Mouse (Mus musculus): ENCODE measurements around the gene H2-D1. TPM values are rescaled to one million over a fixed set of nuclear protein-coding genes. Genes with fewer than 3 reads are reported as not detected.
"Not testable (repeated sequence)": the region's sequence is repeated elsewhere in the genome, so short reads cannot be mapped to it uniquely, and the experiment has no call there.

H2-D1 gene
- polyA plus RNA-seq, 1 experiment = 351 TPM

DNA sequence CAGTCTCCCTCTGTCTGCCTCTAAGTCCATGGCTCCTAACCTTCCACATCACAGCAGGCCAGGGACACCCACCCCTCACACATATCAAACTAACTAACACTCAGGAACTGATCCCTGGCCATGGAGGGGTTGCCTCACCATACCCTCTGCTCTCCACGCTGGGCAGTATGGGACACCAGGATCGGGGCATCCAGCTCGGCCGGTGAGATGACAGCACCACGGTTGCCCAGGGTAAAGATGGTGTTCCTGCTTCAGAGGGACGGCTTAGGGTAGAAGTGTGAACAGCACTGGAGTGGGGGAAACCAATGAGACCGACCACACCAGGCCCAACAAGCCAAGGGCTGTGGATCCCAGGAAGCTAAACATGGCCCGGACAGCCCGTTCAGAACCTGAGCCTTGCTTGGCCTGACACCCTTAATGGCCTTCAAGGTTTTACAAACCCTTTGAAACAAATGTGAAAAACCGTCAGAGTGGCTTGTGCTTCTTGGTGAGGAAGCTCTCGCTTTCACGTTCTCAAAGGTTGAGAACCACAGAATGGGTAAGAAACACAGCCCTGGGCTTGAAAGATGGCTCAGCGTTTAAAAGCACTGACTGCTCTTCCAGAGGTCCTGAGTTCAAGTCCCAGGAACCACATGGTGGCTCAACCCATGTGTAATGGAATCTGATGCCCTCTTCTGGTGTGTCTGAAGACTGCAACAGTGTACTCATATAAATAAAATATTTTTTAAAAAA lies 16.6 kb downstream of the H2-D1 start:
- Histone ChIP-seq H3K27me3 (replicated peaks; ENCODE audit: control insufficient read depth, insufficient read depth, low read length) (no peaks in the 10 kb centered on the region), H3K4me3 (ENCODE audit: insufficient read depth, low read depth, low read length) (no peak overlapping the region), H3K36me3 (ENCODE audit: control insufficient read depth, insufficient read depth, low read length) (no peaks in the 10 kb centered on the region), H3K27ac (ENCODE audit: insufficient read depth, low read depth, low read length) (no peak overlapping the region), H3K4me1 (ENCODE audit: control insufficient read depth, insufficient read depth, low read length) (no peaks in the 10 kb centered on the region)
- TF ChIP-seq CTCF (conservative IDR thresholded peaks at IDR 0.05; ENCODE audit: insufficient read depth, insufficient read length, low read depth, low read length) (no peak), POLR2A (IDR thresholded peaks at IDR 0.05; ENCODE audit: low read depth, low read length) (no peak)
- WGBS = 90% methylated on average over 13 of the region's 13 CpGs
- no peak for DNase-seq

DNA sequence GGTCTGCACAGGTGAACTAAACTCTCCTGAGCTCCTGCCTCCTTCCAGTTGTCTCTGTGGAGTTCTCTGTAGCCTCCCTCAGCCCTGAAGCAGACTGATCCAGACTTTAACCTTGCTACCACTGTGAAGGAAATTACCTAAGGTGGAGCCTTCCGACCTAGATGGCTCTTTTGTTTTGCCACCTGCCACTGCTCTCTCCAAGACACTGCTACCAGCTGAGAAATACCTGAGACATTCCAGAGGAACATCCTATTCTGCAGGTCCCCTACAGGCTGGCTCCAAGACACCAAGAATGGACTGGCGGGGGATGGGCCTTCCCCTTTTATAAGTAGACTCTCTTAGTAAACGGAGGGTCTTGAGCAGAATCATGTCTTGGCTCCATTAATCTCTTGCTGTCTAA lies 17.7 kb downstream of the H2-D1 start:
- no peaks in the 10 kb centered on the region for H3K4me1 ChIP-seq (ENCODE audit: control insufficient read depth, insufficient read depth, low read length)
- H3K4me3 ChIP-seq (ENCODE audit: insufficient read depth, low read depth, low read length) = no peak overlapping the region
- WGBS = 73% methylated on average over 3 of the region's 3 CpGs
- H3K36me3 ChIP-seq (ENCODE audit: control insufficient read depth, insufficient read depth, low read length) = no peaks in the 10 kb centered on the region
- no peak for DNase-seq
- H3K27ac ChIP-seq (ENCODE audit: insufficient read depth, low read depth, low read length) = no peak overlapping the region
- no peaks in the 10 kb centered on the region for H3K27me3 ChIP-seq (replicated peaks; ENCODE audit: control insufficient read depth, insufficient read depth, low read length)
- TF ChIP-seq POLR2A (IDR thresholded peaks at IDR 0.05; ENCODE audit: low read depth, low read length) (no peak), CTCF (conservative IDR thresholded peaks at IDR 0.05; ENCODE audit: insufficient read depth, insufficient read length, low read depth, low read length) (no peak)

DNA sequence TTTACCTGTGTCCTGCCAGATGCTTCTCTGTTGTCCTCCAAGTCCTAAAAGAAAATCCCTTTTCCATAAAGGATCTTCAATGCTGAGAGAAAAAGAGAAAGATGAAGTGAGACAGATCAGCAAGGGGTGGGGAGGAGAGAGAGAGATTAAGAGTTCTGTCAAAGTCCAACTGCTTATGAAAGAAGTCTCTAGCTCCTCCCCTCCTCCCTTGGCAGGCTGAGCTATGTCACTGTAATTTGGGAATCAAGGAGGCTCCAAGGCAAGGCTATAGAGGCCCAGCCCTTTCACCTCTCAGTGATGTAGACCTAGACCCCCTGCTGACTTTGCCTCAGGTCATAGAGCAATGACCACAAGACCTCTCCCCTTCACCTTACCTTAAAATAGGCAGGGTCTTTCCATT lies 22.9 kb downstream of the H2-D1 start:
- DNase-seq = peak; percentile 62
- no peak overlapping the region for H3K27ac ChIP-seq (ENCODE audit: insufficient read depth, low read depth, low read length)
- H3K4me1 ChIP-seq (ENCODE audit: control insufficient read depth, insufficient read depth, low read length) = no peaks in the 10 kb centered on the region
- no peak for TF ChIP-seq POLR2A (IDR thresholded peaks at IDR 0.05; ENCODE audit: low read depth, low read length)
- H3K36me3 ChIP-seq (ENCODE audit: control insufficient read depth, insufficient read depth, low read length) = no peaks in the 10 kb centered on the region
- no peak overlapping the region for H3K4me3 ChIP-seq (ENCODE audit: insufficient read depth, low read depth, low read length)
- H3K27me3 ChIP-seq (replicated peaks; ENCODE audit: control insufficient read depth, insufficient read depth, low read length) = no peaks in the 10 kb centered on the region

DNA sequence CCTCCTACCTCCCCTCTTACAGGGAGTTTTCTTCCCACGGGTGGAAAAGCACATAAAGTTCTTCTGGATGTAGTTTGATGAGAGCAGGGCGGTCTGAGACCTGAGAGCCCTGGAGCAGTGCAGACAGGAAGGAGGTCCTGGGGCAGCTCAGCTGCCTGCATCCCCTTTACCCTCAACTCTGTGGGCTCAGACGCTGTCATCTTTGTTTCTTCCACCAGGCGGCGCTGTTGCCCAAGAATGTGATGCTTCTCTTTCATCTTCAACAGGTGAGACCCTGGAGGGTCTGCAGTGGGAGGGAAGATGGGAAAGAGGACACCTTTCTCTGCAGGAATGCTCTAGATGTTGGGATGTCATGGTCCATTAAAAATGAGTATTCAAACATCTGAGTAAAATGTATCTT lies 33.3 kb downstream of the H2-D1 start:
- not testable (repeated sequence) for H3K36me3 ChIP-seq (ENCODE audit: control insufficient read depth, insufficient read depth, low read length); H3K4me1 ChIP-seq (ENCODE audit: control insufficient read depth, insufficient read depth, low read length); H3K4me3 ChIP-seq (ENCODE audit: insufficient read depth, low read depth, low read length); H3K27ac ChIP-seq (ENCODE audit: insufficient read depth, low read depth, low read length); H3K27me3 ChIP-seq (replicated peaks; ENCODE audit: control insufficient read depth, insufficient read depth, low read length)
- WGBS = 7% methylated on average over 5 of the region's 5 CpGs
- DNase-seq = peak; percentile 59
- peak; percentile 63 for TF ChIP-seq CTCF (conservative IDR thresholded peaks at IDR 0.05; ENCODE audit: insufficient read depth, insufficient read length, low read depth, low read length)

DNA sequence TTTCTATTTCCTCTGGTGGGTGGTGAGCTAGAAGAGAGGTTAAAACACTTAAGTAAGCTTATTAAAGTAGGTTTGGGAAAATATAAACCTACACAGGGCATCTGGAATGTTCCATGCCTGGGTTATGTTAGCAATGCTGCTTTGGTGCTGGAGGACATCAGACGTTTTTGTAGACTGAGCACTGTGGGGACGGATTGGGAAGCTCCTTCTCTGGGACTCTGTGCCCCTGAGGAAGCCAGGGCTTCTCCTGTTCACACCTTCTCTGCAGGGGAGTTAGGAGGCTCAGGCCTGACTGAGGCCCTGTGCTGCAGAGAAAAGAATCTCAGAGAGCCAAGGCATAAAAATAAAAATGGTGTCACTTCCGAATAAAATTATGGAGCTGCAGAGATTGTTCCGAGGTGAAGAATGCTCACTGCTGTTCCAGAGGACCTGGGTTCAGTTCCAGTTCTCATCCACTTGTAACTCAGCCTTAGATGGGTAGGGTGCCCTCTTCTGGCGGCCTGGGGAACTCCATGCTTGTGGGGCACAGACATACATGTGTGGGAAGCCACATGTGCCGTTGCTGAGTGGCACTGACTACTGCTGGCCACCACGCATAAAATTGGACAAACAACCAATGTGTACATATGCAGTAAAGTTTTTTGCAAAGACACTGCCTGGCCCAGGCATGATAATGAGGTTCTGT lies 37.9 kb downstream of the H2-D1 start:
- H3K36me3 ChIP-seq (ENCODE audit: control insufficient read depth, insufficient read depth, low read length); H3K4me1 ChIP-seq (ENCODE audit: control insufficient read depth, insufficient read depth, low read length); H3K4me3 ChIP-seq (ENCODE audit: insufficient read depth, low read depth, low read length); H3K27ac ChIP-seq (ENCODE audit: insufficient read depth, low read depth, low read length); DNase-seq; H3K27me3 ChIP-seq (replicated peaks; ENCODE audit: control insufficient read depth, insufficient read depth, low read length): not testable (repeated sequence)
- 0 out of 2 replicates have a peak, but pooled peaks have one; percentile 5 for TF ChIP-seq CTCF (conservative IDR thresholded peaks at IDR 0.05; ENCODE audit: insufficient read depth, insufficient read length, low read depth, low read length)
- 87% methylated on average over 7 of the region's 7 CpGs for WGBS

DNA sequence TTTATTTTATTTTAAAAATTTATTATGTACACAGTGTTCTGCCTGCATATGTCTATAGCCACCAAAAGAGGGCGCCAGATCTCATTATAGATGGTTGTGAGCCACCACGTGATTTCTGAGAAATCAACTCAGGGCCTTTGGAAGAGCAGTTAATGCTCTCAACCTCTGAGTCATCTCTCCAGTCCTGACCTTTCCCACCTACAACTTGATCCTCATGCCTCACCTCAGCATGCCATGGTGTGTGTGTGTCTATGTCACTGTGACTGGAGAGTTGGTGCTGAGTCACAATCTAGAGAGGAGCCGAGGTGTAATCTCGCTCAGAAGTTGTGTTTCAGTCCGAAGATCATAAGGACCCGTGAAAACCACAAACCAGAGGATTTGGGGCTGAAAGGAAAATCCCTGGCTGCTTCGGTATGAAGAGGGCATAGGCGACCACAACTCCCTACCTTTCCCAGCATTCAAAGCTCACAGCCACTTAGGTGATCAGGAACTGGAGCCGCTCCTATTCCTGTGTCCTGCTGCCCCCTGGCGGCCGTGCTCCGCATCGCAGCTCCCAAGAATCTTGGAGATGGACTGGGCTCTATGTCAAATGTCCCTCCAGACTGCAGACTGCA lies 39.2 kb downstream of the H2-D1 start:
- no peak overlapping the region for H3K4me3 ChIP-seq (ENCODE audit: insufficient read depth, low read depth, low read length)
- peak; percentile 94 for DNase-seq
- H3K27me3 ChIP-seq (replicated peaks; ENCODE audit: control insufficient read depth, insufficient read depth, low read length) = no peaks in the 10 kb centered on the region
- H3K36me3 ChIP-seq (ENCODE audit: control insufficient read depth, insufficient read depth, low read length) = no peaks in the 10 kb centered on the region
- no peak overlapping the region for H3K27ac ChIP-seq (ENCODE audit: insufficient read depth, low read depth, low read length)
- no peaks in the 10 kb centered on the region for H3K4me1 ChIP-seq (ENCODE audit: control insufficient read depth, insufficient read depth, low read length)
- TF ChIP-seq CTCF (conservative IDR thresholded peaks at IDR 0.05; ENCODE audit: insufficient read depth, insufficient read length, low read depth, low read length) (peak; percentile 78), POLR2A (IDR thresholded peaks at IDR 0.05; ENCODE audit: low read depth, low read length) (no peak)
- WGBS = 20% methylated on average over 13 of the region's 13 CpGs

DNA sequence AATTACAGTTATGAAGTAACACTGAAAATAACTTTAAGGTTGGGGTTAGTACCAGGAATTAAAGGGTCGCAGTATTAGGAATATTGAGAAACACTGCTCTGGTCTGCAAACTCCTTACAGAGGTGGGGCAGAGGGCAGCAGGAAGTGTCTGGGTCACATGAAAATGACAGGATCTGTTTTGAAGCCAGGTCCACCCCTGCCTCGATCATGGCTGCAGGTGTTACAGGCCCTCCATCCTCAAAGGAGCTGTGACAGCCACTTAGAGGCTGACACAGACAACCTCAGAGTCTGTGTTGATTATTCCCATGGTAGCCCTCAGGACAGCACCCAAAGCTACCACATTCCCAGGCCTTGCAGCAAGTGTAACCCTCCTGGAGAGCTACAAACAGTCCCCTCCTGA lies 40.7 kb downstream of the H2-D1 start:
- WGBS = 73% methylated on average over 2 of the region's 2 CpGs
- TF ChIP-seq CTCF (conservative IDR thresholded peaks at IDR 0.05; ENCODE audit: insufficient read depth, insufficient read length, low read depth, low read length) (no peak), POLR2A (IDR thresholded peaks at IDR 0.05; ENCODE audit: low read depth, low read length) (no peak)
- Histone ChIP-seq H3K27ac (ENCODE audit: insufficient read depth, low read depth, low read length) (no peak overlapping the region), H3K27me3 (replicated peaks; ENCODE audit: control insufficient read depth, insufficient read depth, low read length) (no peaks in the 10 kb centered on the region), H3K36me3 (ENCODE audit: control insufficient read depth, insufficient read depth, low read length) (no peaks in the 10 kb centered on the region), H3K4me1 (ENCODE audit: control insufficient read depth, insufficient read depth, low read length) (no peaks in the 10 kb centered on the region), H3K4me3 (ENCODE audit: insufficient read depth, low read depth, low read length) (no peak overlapping the region)
- DNase-seq = no peak
